Mouse (Mus musculus): ENCODE measurements around the gene Slc22a19. TPM values are rescaled to one million over a fixed set of nuclear protein-coding genes. Genes with fewer than 3 reads are reported as not detected.

Gene Slc22a19
- total and polyA plus RNA-seq, 2 experiments from 2014 or later, result not detected

- H3K27ac ChIP-seq (ENCODE audit: low read depth), result no peak overlapping the region
- no peak for TF ChIP-seq EP300 (IDR thresholded peaks at IDR 0.05; ENCODE audit: low read depth)
- TF ChIP-seq CTCF (IDR thresholded peaks at IDR 0.05; ENCODE audit: low read depth), result no peak
- no peaks in the 10 kb centered on the region for H3K9me3 ChIP-seq (replicated peaks; ENCODE audit: control insufficient read depth, low read length)
- H3K4me3 ChIP-seq (ENCODE audit: low read depth, low read length), result no peak overlapping the region
- H3K4me2 ChIP-seq (ENCODE audit: low read depth, low read length), result no peak overlapping the region
- H3K27me3 ChIP-seq (ENCODE audit: control insufficient read depth, insufficient read depth, low read length), result no peaks in the 10 kb centered on the region
- no peaks in the 10 kb centered on the region for H3K36me3 ChIP-seq (replicated peaks; ENCODE audit: control insufficient read depth, insufficient read depth, low read length)
- DNase-seq (ENCODE audit: low spot score) (no peak), ATAC-seq (ENCODE audit: insufficient read depth, low read depth) (no peak)
- no peaks in the 10 kb centered on the region for H3K4me1 ChIP-seq (ENCODE audit: control insufficient read depth, insufficient read depth)
- H3K9ac ChIP-seq (replicated peaks; ENCODE audit: low read depth, low read length), result no peak overlapping the region
- 14% methylated on average over 1 of the region's 1 CpGs for WGBS
Observed at GRCm38 (mm10) chr19:7672033-7672432, 39.1 kb downstream of the Slc22a19 start.

- WGBS, result 78% methylated on average over 8 of the region's 8 CpGs
- TF ChIP-seq EP300 (IDR thresholded peaks at IDR 0.05; ENCODE audit: low read depth), result no peak
- no peak for TF ChIP-seq CTCF (IDR thresholded peaks at IDR 0.05; ENCODE audit: low read depth)
- Histone ChIP-seq H3K27me3 (ENCODE audit: control insufficient read depth, insufficient read depth, low read length) (no peaks in the 10 kb centered on the region), H3K9me3 (replicated peaks; ENCODE audit: control insufficient read depth, low read length) (no peaks in the 10 kb centered on the region), H3K9ac (replicated peaks; ENCODE audit: low read depth, low read length) (no peak overlapping the region), H3K36me3 (replicated peaks; ENCODE audit: control insufficient read depth, insufficient read depth, low read length) (no peaks in the 10 kb centered on the region), H3K4me1 (ENCODE audit: control insufficient read depth, insufficient read depth) (no peaks in the 10 kb centered on the region), H3K4me2 (ENCODE audit: low read depth, low read length) (no peak overlapping the region), H3K27ac (ENCODE audit: low read depth) (no peak overlapping the region), H3K4me3 (ENCODE audit: low read depth, low read length) (no peak overlapping the region)
- ATAC-seq (ENCODE audit: insufficient read depth, low read depth), result no peak
- no peak for DNase-seq (ENCODE audit: low spot score)
Observed at GRCm38 (mm10) chr19:7648913-7649666, 62.0 kb downstream of the Slc22a19 start.

GRCm38 (mm10) chr19:7633786-7634185 lies 77.3 kb downstream of the Slc22a19 start:
- Histone ChIP-seq H3K4me2 (ENCODE audit: low read depth, low read length) (no peak overlapping the region), H3K27ac (ENCODE audit: low read depth) (no peak overlapping the region), H3K9ac (replicated peaks; ENCODE audit: low read depth, low read length) (no peak overlapping the region), H3K4me1 (ENCODE audit: control insufficient read depth, insufficient read depth) (no peaks in the 10 kb centered on the region), H3K36me3 (replicated peaks; ENCODE audit: control insufficient read depth, insufficient read depth, low read length) (no peaks in the 10 kb centered on the region), H3K27me3 (ENCODE audit: control insufficient read depth, insufficient read depth, low read length) (no peaks in the 10 kb centered on the region), H3K9me3 (replicated peaks; ENCODE audit: control insufficient read depth, low read length) (no peaks in the 10 kb centered on the region), H3K4me3 (ENCODE audit: low read depth, low read length) (no peak overlapping the region)
- TF ChIP-seq CTCF (IDR thresholded peaks at IDR 0.05; ENCODE audit: low read depth) (no peak), EP300 (IDR thresholded peaks at IDR 0.05; ENCODE audit: low read depth) (no peak)
- DNase-seq (ENCODE audit: low spot score) (no peak), ATAC-seq (ENCODE audit: insufficient read depth, low read depth) (no peak)
- WGBS, result 60% methylated on average over 1 of the region's 1 CpGs

- H3K9me3 ChIP-seq (replicated peaks; ENCODE audit: control insufficient read depth, low read length), result no peaks in the 10 kb centered on the region
- no peak overlapping the region for H3K27ac ChIP-seq (ENCODE audit: low read depth)
- no peak overlapping the region for H3K4me3 ChIP-seq (ENCODE audit: low read depth, low read length)
- H3K27me3 ChIP-seq (ENCODE audit: control insufficient read depth, insufficient read depth, low read length), result no peaks in the 10 kb centered on the region
- H3K4me2 ChIP-seq (ENCODE audit: low read depth, low read length), result no peak overlapping the region
- TF ChIP-seq CTCF (IDR thresholded peaks at IDR 0.05; ENCODE audit: low read depth) (no peak), EP300 (IDR thresholded peaks at IDR 0.05; ENCODE audit: low read depth) (no peak)
- H3K36me3 ChIP-seq (replicated peaks; ENCODE audit: control insufficient read depth, insufficient read depth, low read length), result no peaks in the 10 kb centered on the region
- no peak overlapping the region for H3K9ac ChIP-seq (replicated peaks; ENCODE audit: low read depth, low read length)
- ATAC-seq (ENCODE audit: insufficient read depth, low read depth) (no peak), DNase-seq (ENCODE audit: low spot score) (no peak)
- H3K4me1 ChIP-seq (ENCODE audit: control insufficient read depth, insufficient read depth), result no peaks in the 10 kb centered on the region
Observed at GRCm38 (mm10) chr19:7633021-7633420, 78.1 kb downstream of the Slc22a19 start.

Other genes starting within 250 kb of the Slc22a19 start
- 67.7 and 70.4 TPM in 2 replicates for gene Rtn3, start 228.0 kb downstream of the Slc22a19 start, total RNA-seq (2014; rRNA removed; ENCODE audit: low replicate concordance)
- 99.7 and 105 TPM in 2 replicates for gene Rtn3, start 228.0 kb downstream of the Slc22a19 start, polyA plus RNA-seq (2015; fragmentation: Nextera tagmentation; extraction: Ambion mirVana)
- gene Atl3, start 217.3 kb downstream of the Slc22a19 start, total RNA-seq (2014; rRNA removed; ENCODE audit: low replicate concordance), result 15.2 and 17.1 TPM in 2 replicates
- 5.4 and 6.3 TPM in 2 replicates for gene Atl3, start 217.3 kb downstream of the Slc22a19 start, polyA plus RNA-seq (2015; fragmentation: Nextera tagmentation; extraction: Ambion mirVana)
- 41.6 and 45.6 TPM in 2 replicates for gene Pla2g16, start 153.9 kb downstream of the Slc22a19 start, total RNA-seq (2014; rRNA removed; ENCODE audit: low replicate concordance)
- gene Pla2g16, start 153.9 kb downstream of the Slc22a19 start, polyA plus RNA-seq (2015; fragmentation: Nextera tagmentation; extraction: Ambion mirVana), result 69.2 and 74.1 TPM in 2 replicates
- not detected in 2 replicates for gene Lgals12, start 104.1 kb downstream of the Slc22a19 start, total RNA-seq (2014; rRNA removed; ENCODE audit: low replicate concordance)
- gene Lgals12, start 104.1 kb downstream of the Slc22a19 start, polyA plus RNA-seq (2015; fragmentation: Nextera tagmentation; extraction: Ambion mirVana), result 0.04 and 0.05 TPM in 2 replicates
- gene Hrasls5, start 98.8 kb downstream of the Slc22a19 start, total RNA-seq (2014; rRNA removed; ENCODE audit: low replicate concordance), result not detected in 2 replicates
- not detected in 2 replicates for gene Hrasls5, start 98.8 kb downstream of the Slc22a19 start, polyA plus RNA-seq (2015; fragmentation: Nextera tagmentation; extraction: Ambion mirVana)
- not detected in 2 replicates for gene Slc22a26, start 91.4 kb upstream of the Slc22a19 start, total RNA-seq (2014; rRNA removed; ENCODE audit: low replicate concordance)
- not detected in 2 replicates for gene Slc22a26, start 91.4 kb upstream of the Slc22a19 start, polyA plus RNA-seq (2015; fragmentation: Nextera tagmentation; extraction: Ambion mirVana)